Mouse (Mus musculus) lung, adult 18-20 months (tissue): ENCODE data around the gene Tmcc2.
"Not testable (repeated sequence)": the region's sequence is repeated elsewhere in the genome, so short reads cannot be mapped to it uniquely, and the experiment has no call there.

Experiments used
- DNase-seq, 2 experiments: peaks; one replicate each; pipeline ENCODE4 v3.0.0; 2022; ENCODE audit warnings: mixed read lengths in 2 of 2

Tmcc2 gene

DNA sequence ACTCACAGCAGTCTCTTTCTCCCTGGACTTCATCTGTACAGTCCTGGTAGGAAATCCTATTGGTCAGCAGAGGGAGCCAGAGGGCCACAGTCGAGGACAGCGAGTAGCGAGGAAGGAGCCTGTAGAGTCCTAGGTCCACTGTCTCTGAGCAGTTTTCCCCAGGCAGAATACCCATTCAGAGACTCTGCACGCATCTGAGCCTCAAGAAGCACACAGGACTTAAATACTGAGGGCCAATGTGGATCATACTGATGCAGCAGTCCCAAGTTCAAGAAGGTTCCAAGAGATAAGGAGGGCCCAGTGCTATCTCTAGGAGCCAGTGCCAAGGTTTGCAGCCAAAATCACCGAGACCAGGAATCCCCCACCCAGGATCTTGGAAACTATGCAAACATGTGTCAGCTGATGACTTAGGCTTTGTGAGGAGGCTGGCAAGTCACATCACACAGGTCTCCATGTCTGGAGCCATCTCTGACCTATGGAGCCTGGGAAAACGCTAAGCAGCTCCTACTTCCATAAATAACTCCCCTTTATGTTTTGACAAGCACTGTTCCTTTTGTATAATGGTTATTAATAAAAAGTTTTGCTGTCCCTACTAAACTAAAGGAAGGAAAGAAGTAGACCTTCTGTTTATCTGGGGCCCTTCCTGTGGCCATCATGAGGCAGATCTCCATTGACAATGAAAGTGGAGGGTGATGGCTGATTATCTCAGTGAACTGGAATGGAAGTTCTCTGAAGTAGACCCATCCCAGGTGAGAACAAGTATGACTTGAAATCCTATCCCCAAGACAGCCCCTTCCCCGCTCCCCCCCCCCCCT, 23.2 kb downstream of the Tmcc2 start:
- DNase-seq = peak; percentile 86 to 90

DNA sequence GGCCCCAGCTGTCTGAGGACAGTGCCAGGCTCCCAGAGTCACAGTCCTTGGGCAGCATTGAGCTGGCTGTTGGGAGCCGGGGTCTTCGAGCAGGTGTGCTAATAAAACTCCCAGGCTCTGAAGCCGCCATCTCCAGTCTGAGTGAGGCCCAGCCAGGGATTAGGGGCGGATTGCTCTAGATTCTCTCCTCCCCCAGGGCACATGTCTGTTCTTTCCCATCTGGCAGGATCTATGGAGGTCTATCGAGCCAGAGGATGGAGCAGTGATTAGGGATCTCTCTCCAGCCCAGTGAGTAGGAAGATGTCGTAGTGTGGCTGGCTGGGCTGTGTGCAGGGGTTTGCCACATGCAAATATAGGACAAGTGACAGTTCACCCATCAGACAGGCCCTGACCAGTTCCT, 24.1 kb downstream of the Tmcc2 start:
- no peak for DNase-seq

DNA sequence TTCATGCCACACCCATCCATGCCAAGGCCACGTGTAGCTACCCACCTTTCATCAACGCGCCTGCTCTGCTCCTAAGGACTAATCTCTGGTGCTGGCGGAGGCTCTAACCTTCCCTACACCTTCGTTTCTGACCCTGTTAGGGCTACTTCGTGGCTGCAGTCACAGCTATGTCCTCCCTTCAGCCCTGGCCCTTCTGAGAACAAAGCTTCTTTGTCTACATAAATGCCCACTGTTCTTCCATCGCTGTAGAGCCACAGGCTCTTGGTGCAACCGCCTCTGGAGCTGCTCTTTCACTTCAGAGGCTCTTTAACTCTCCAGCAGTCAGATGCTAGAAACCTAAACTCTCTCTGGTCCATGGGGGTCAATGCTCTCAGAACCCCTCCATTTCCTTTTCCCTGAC, 24.8 kb downstream of the Tmcc2 start:
- no peak for DNase-seq

DNA sequence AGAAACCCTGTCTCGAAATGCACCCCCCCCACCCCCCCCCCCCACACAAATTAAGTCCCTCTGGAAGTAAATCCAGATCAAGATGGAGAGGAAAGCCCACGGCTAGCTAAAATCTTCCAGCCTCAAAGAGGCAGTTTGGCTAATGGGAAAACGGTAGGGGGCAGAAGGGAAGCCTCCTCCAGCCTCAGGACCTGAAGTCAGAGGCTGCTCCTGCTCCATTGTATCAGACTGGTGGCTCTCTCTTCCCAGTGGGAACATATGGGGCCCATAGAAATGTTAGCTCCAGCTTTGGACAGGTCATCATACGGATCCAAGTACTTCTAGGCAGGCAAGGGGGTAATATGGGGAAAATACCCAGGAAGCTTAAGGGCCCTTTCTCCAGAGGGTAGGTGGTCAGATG, 25.4 kb downstream of the Tmcc2 start:
- DNase-seq = no peak

DNA sequence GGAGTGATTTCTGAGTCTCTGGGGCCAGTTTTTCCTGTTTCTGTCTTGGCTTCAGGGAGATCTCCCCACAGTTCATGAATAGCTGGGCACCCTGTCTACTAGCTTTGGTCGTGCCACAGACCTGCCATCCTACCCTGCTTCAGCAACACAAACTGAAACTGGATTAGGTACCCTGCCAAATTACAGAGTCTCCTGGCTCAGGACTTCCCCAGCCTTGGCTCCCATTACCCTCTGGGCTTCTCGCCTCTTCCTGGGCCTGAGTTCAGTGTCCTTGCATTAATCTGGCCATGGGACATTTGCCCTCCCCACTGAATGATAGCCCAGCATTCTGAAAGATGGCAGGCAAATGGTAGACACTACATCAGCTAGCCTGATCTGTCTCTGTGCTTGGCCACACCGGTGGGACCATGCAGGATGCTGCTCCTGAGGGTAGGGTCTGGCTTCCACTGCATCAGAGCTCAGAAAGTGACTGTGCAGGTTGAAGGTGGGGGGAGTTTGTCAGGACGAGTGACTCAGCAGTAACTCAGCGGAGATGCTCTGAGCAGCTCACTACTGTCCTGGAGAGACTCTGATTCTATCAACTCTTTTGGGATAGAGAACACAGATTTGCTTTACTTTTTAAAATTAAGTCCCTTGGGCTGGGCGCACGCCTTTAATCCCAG, 26.1 kb downstream of the Tmcc2 start:
- DNase-seq = no peak

DNA sequence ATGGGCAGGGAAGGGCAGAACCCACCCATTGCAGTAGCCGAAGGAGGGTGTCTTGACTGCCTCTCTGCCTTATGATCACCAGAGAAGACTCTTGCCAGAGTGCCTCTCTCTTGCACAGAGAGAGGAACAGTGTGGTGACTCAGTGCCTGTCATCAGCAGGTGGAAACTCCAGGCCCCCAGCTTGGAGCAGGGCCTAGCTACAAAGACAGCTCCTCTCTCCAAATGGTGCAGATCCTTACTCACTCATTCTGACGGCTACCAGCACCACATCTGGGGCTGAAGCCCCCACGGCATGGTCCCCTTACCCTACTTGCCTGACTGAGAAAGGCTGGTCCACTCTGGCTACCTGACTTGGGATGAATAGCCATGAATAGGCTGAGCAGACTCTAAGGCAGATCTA, 26.7 kb downstream of the Tmcc2 start:
- DNase-seq = no peak

DNA sequence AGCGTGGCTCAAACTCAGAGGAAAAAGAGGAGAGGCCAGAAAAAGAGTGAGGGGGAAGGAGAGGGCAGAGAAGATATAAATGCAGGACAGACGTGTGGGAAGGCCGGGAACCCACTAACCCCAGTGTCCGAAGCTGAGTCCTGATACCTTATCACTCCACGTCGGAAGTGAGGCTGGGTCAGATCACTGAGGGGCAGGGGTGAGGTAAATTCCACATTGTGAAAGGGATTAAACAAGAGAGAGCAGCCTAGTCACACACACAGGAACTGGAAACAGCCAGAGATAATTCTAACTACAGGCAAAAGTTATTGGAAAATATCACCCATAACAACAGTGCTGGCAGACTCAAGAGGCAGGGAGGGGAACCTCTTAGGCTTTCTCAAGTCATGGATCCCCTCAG, 29.1 kb downstream of the Tmcc2 start:
- no peak for DNase-seq

DNA sequence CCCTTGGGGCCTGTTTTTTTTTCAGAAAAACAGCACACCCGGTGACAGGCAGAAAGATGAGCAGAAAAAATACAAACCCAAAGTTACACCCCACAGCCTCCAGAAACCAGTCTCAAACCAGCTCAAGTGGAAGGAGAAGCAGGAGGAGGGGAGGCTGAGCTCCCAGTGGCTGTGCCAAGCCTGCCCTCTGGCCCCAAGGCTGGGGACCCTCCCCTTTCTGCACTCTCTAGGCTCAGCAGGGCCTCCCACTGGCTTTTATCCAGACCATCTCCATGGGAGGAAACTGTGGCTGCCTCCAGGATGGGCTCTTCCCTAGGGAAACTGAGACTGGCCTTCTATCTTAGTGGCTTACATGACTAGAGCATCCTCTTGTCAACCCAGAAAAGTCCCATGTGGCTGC, 34.2 kb downstream of the Tmcc2 start:
- DNase-seq = no peak

DNA sequence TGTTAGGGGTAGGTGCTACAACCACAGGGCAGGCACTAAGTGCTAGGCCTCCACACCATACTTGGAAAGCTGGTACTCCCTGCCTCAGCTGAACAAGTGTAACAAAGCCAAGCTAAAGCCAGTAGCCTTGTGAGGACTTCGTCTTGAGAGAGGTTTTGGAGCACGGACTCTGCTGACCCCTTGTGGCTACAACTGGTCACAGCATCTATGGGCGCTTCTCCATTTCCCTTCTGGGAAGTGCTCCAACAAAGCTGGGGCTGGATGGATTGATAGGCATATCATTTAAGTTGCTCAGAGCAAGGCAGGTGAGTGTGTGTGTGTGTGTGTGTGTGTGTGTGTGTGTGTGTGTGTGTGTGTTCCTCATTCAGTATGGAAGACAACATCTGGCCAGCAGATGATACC, 35.2 kb downstream of the Tmcc2 start:
- peak; percentile 85 to 86 for DNase-seq

DNA sequence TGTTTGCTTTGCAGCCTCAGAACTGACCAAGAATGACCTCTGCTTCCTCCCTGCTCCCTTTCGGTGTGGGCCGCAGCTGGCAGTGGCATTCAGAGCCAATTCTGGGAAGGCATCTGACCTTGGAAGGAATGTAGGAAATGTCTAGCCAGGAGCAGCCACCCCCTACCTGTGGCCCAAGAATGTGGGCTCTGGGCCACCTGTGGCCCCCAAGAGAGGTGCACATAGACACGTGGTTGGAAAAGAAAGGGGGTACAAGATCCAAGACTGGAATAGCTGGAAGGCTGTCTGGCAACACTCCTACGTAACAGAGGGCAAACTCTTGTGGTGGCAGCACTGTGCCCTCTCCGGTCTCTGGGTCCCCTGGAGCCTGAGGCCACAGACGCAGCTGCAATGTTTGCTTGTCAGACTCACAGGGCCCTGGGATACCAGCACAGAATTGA, 35.9 kb downstream of the Tmcc2 start:
- no peak for DNase-seq

DNA sequence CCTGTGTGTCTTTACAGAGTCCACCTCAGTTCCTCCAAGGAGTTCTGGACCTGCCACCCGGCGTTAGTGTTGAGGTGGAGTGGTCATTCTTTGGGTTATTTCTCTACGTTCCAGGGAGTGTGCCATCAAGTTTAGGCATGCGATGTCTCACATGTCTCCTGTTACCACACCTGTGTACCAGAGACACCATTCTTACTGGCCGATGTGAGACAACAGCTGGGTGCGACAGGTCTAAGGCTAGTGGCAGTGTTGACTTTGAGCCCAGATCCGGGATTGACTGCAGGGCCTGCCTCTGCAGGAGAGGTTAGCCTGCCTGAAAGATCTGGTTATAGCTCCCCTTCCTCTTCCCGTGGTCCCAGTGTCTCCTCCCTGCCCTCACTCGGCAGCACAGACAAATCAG, 36.8 kb downstream of the Tmcc2 start:
- DNase-seq = no peak

DNA sequence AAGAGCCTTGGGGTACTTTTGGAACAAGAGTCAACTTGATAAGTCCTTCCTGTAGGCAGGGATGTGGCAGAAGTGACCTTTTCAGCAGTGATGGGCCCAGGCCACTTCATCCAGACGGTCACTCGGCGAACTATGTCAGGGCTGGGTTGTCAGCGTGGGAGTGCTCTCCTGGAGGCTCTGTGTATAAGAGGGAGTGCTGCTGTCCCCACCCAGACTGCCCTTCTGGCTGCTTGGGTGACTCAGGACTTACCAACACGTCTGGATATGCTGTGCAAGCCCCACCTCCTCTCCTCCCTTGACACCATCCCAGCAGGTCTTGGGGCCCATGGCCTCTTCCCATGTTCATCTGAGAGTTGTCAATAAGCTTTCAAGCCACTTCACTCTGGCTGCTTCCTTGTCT, 37.7 kb downstream of the Tmcc2 start:
- no peak for DNase-seq

DNA sequence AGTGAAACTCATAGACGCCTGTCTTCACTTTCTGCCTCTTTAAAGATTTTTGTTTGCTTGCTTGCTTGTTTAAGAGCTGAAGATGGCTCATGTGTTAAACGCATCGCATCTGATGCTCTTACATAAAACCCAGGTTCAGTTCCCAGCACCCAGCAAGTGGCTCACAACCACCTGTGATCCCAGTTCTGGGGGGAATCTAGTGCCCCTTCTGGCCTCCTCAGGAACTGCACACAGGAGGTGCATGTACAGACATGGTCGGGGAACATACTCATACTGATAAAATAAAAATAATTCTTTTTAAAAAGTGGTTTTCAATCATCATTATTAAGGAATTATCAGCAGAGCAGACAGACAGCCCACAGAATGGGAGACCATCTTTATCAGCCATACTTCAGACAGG, 40.0 kb downstream of the Tmcc2 start:
- no peak for DNase-seq

DNA sequence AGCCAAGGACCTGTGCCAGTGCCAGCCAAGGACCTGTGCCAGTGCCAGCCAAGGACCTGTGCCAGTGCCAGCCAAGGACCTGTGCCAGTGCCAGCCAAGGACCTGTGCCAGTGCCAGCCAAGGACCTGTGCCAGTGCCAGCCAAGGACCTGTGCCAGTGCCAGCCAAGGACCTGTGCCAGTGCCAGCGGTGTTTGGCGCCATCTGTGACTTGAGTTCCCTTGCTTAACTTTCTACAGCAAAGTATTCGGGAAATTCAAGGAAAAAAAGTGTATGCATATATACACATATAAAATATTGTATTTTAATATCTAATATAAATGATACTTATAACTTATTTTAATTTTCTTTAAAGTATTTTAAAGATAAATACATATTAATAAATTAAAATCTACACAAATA, 41.5 kb downstream of the Tmcc2 start:
- not testable (repeated sequence) for DNase-seq

DNA sequence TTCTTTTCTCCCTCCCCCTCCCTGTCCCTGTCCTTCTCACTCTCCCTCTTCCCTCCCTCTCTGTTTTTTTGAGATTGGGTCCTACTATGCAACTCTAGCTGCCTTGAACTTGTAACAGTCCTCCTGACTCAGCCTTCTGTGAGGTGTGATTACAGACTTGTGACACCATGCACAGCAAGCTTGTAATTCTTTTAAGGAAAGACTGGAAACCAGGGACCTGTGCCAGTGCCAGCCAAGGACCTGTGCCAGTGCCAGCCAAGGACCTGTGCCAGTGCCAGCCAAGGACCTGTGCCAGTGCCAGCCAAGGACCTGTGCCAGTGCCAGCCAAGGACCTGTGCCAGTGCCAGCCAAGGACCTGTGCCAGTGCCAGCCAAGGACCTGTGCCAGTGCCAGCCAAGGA, 42.0 kb downstream of the Tmcc2 start:
- not testable (repeated sequence) for DNase-seq

DNA sequence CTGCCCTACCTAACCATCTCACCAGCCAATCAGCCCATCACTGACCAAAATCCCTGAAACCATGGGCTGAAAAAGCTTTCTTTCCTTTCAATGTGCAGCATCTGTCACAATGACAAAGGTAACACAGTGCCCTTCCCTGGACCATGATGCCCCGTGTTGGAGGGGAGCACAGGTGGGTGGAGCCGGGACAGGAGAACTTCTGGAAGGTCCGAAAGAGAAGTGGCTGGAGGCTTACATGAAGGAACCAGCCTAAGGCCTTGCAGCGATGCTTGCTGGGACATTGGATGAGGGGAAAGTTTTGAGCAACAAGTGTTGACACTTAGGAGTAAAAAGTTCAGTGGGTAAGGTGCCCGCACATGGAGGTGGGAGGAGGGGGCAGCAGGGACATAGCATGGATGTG, 42.7 kb downstream of the Tmcc2 start:
- no peak for DNase-seq

DNA sequence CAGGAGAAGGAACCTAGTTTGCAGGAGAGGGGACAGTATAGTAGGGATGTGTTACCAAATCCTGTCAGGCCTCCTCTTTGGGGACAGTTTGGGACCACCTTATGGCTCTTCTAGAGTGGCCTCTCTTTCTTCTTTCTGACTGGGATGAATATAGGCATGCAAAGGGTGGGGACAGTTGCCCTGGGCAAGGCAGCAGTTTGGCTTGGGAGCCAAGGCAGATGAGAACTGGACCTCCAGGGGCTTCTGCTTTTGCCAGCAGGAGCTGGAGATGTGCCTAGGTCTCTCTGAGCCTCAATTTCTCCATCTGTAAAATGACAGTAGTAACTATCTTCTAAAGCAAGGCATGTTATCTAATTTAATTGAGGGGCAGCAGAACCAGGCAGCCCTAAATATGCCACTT, 44.1 kb downstream of the Tmcc2 start:
- no peak for DNase-seq

DNA sequence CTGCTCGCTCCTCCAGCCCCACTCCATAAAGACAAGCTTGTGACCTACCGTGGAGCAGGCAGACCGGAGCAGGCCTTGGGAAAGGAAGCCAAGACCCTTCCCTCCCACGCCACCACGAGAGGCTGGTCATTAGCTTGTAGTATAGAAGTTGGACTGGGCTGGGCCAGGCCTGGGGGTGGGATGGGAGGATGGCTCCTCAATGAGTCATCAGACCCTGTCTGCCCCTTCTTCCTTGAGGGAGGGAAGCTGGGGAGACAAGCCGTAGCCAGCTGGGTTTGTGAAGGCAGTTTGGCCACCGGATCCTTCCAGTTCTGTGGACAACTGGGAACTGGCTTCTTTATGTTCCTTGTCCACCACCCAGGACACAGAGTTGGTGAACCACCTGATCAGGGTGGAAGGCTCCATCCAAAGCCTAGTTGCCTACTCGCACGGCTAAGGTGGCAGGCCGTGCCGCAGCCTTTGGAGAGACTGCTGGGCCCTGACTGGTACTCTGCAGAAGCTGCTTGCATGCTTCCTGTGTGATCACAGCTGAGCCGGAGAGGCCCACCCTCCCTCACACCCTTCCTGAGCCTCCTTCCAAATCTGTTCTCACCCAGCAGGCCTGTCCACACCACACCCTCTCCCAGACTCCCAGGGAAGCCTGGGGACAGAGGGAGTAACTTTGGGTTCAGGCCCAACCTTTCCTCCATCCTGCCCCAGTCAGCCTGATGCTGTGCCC, 44.8 kb downstream of the Tmcc2 start:
- peak; percentile 44 to 55 for DNase-seq

DNA sequence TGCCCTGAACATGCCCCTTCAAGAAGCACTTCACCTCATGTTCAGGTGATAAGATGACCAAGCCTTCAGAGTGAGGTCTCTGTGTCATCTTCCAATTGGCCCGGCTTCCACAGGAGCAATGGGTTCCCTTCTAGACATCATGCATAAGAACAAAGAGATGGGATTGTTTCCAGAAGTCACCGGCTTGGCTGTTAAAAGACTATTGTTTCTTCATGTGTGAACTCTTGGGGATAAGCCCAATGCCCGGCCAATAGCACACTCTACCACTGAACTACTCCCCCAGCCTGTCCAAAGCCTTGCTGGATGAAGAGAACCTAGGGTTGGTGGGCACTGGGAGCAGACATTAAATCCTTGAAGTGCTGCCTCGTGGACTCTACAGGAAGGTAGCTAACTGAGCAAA, 45.6 kb downstream of the Tmcc2 start:
- DNase-seq = no peak

DNA sequence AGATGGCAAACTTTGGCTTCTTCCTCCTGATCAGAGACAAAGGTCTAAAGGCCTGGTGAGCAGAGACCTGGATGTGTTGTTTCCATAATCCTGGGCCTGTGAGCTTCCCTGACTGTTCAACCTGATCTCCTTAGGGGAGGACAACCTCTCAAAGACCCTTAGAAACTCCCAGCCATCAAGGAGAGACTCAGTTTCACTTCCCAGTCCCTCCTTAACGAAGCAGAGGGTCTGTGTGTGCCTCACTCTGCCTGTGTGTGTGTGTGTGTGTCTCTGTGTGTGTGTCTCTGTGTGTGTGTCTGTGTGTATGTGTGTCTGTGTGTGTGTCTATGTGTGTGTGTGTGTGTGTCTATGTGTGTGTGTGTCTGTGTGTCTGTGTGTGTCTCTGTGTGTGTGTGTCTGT, 47.4 kb downstream of the Tmcc2 start:
- no peak for DNase-seq

DNA sequence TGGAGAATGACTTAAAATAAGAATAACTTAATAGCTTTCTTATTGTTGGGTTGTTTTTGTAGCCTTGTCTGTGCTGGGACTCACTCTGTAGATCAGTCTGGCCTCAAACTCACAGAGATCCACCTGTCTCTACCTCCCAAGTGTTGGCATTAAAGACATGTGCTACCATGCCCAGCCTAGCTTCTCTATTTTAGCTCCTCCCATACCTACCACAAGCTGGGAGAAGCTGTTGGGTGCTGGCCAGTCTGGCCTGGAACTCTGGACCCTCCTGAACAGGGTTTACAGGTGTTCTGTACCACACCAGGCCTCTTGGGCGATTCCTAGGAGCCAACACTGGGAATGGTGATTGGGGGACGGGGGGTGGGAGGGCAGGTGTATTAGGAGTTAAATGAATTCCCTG, 47.9 kb downstream of the Tmcc2 start:
- DNase-seq = no peak

DNA sequence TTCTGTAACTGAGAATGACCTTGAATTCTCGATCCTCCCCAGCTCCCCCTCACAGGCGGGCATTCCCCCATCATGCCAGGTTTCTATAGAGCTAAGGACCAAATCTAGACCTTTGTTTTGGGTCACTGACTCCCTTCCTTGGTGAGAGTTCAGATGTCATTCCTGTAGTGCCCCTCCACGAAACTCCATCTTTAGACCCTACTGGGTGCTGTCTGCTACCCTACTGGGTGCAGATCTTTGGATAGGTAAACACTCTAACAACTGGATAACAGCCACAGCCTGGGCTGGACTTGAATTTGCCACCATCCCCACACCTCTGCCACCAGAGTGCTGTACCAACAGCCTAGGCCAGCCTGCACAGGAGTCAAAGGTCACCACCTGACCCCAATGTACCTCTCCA, 48.6 kb downstream of the Tmcc2 start:
- no peak for DNase-seq

DNA sequence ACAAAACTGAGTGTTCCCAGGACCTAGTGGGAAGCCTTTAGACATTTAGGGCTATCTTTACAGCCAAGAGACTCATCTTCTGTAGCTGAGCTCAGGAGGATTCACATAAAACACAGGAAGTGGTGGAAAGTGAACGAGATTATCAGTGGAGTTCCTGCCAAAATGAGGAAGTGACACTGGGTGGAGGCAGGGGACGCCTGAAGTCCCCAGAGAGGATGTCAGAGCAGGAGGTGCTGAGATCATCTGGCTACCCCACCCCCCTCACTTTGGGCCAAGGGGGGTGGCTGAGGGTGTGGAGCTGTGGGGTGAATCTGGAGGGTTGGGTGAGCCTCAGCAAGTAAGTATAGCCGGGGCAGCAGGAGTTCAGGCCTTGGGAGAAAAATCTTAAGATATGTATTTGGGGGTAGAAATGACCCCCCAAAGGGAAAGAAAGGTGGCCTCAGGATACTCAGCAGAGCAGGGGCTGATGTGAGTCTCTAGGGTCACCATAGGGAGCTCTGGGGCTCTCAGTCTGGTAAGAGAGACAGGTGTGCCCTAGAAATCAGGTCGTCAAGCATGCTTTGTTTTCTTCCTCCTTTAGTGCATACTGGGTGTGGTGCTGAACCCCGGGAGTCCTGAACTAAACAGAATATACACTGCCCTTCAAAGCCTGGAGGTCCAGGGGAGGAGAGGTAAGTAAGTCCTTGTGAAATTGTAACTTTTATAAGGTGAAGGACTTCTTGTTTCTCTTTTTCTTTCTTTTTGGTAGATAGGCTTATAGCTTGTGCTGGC, 49.2 kb downstream of the Tmcc2 start:
- DNase-seq = peak; percentile 84 to 85
